In the genomic region with DNA sequence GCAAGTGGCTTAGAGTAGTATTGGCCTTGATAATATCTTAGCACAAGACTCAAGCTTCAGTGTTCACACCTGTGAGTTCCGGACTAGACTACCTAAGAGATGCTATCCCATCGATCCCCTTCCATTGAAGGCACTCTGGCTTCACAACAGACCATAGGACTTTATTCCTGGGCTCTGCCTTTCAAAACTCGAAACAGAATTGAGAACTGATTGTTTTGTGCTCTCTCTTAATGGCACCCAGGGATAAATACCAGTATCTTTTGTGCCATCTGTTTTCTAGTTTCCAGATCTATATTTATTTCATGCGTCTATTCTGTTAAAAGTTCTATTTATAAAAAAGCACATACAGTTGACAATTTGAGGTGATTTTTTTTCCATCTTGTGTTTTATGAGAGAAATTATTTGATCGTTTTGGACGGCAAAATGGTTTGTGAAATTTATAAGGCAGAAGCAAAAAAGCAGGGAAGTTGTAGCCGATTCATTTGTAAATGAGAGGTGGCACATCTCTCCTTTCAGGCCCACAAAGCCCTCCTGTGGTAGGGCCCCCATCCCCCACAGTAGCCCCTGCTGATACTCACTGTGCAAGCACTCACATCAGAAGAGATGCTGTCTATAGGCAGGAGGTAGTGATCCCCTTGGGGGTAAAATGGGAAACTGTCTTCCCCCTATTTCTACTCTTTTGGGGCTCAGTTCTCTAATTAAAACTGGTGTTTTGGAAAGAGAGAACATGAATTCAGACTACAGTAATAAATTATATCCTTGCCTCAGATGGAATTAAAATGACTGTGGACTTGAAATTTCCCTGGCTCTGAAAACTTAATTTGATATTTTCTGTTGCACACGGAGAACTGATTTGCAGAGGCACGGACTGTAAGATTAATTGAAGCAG, we compare ENCODE assay signal across 13 mouse cellular contexts. TPM values are rescaled to one million over a fixed set of nuclear protein-coding genes. Genes with fewer than 3 reads are reported as not detected.
DNase-seq lines count a peak whose midpoint lies in the region; ATAC-seq lines count a peak whose summit lies in the region.
"Had no signal": no experiment of that assay in that cellular context is flagged by ENCODE, and none has a peak within 500 bp of the region (broad histone marks: within the 10 kb centered on the region; RNA-seq: fewer than 3 reads in every experiment).

No protein-coding gene starts in this region.

- 32% methylated on average over 9 of the region's 9 CpGs for WGBS in limb, embryonic 13.5 days
- WGBS in limb, embryonic 10.5 days = 26% methylated on average over 9 of the region's 9 CpGs
- 20% methylated on average over 9 of the region's 9 CpGs for WGBS in embryonic facial prominence, embryonic 10.5 days
- WGBS in hindbrain, embryonic 12.5 days = 16% methylated on average over 9 of the region's 9 CpGs
- WGBS in neural tube, embryonic 13.5 days = 12% methylated on average over 9 of the region's 9 CpGs

- H3K9me3 ChIP-seq in limb, embryonic 13.5 days = no peaks in the 10 kb centered on the region
- H3K9me3 ChIP-seq in limb, embryonic 10.5 days (replicated peaks) = no peaks in the 10 kb centered on the region
- H3K9me3 ChIP-seq in embryonic facial prominence, embryonic 10.5 days = no peaks in the 10 kb centered on the region
- no peaks in the 10 kb centered on the region for H3K9me3 ChIP-seq in hindbrain, embryonic 12.5 days (replicated peaks)
- H3K9me3 ChIP-seq in neural tube, embryonic 13.5 days = no peaks in the 10 kb centered on the region
- H3K9me3 ChIP-seq: embryonic facial prominence, embryonic 15.5 days had no signal

- no peak overlapping the region for H3K4me3 ChIP-seq in limb, embryonic 13.5 days
- H3K4me3 ChIP-seq in limb, embryonic 10.5 days = no peak overlapping the region
- no peak overlapping the region for H3K4me3 ChIP-seq in embryonic facial prominence, embryonic 10.5 days
- no peak overlapping the region for H3K4me3 ChIP-seq in hindbrain, embryonic 12.5 days
- H3K4me3 ChIP-seq in neural tube, embryonic 13.5 days = no peak overlapping the region
- H3K4me3 ChIP-seq: embryonic facial prominence, embryonic 15.5 days; myocyte had no signal

- H3K4me2 ChIP-seq in limb, embryonic 13.5 days (replicated peaks) = peak overlapping the region; percentile 45; the same call in 1 of the 2 replicates
- peak overlapping the region; percentile 38 for H3K4me2 ChIP-seq in hindbrain, embryonic 12.5 days (replicated peaks)
- peak overlapping the region; percentile 37 for H3K4me2 ChIP-seq in neural tube, embryonic 13.5 days
- H3K4me2 ChIP-seq: embryonic facial prominence, embryonic 15.5 days had no signal

- no peak overlapping the region for H3K27ac ChIP-seq in limb, embryonic 13.5 days
- no peak overlapping the region for H3K27ac ChIP-seq in limb, embryonic 10.5 days
- H3K27ac ChIP-seq in embryonic facial prominence, embryonic 10.5 days (replicated peaks) = no peak overlapping the region
- H3K27ac ChIP-seq in hindbrain, embryonic 12.5 days = peak overlapping the region; percentile 30; the same call in 1 of the 2 replicates
- H3K27ac ChIP-seq in neural tube, embryonic 13.5 days (replicated peaks) = peak overlapping the region; percentile 65
- H3K27ac ChIP-seq: embryonic facial prominence, embryonic 15.5 days had no signal

- no peak overlapping the region for H3K9ac ChIP-seq in limb, embryonic 13.5 days
- no peak overlapping the region for H3K9ac ChIP-seq in hindbrain, embryonic 12.5 days
- H3K9ac ChIP-seq in neural tube, embryonic 13.5 days = no peak overlapping the region
- H3K9ac ChIP-seq: embryonic facial prominence, embryonic 15.5 days had no signal

- 0 out of 2 replicates have a peak, but pooled peaks cover 10% of the 10 kb centered on the region for H3K27me3 ChIP-seq in limb, embryonic 13.5 days
- 0 out of 2 replicates have a peak, but pooled peaks cover 12% of the 10 kb centered on the region for H3K27me3 ChIP-seq in limb, embryonic 10.5 days (ENCODE audit: low read depth, poor library complexity, severe bottlenecking)
- peaks cover 5% of the 10 kb centered on the region; the same call in 1 of the 2 replicates for H3K27me3 ChIP-seq in embryonic facial prominence, embryonic 10.5 days (replicated peaks; ENCODE audit: low read depth, poor library complexity, severe bottlenecking)
- H3K27me3 ChIP-seq in hindbrain, embryonic 12.5 days = no peaks in the 10 kb centered on the region
- H3K27me3 ChIP-seq in neural tube, embryonic 13.5 days = no peaks in the 10 kb centered on the region
- H3K27me3 ChIP-seq: embryonic facial prominence, embryonic 15.5 days had no signal

- DNase-seq in limb, embryonic 10.5 days (ENCODE audit: low spot score) = no peak
- DNase-seq in embryonic facial prominence, embryonic 10.5 days (ENCODE audit: low spot score) = peak; percentile 18
- no peak for DNase-seq in cerebellum, adult 9-11 months
- no peak for DNase-seq in left cerebral cortex, adult 9 months (ENCODE audit: low spot score in 2 of 2)
- DNase-seq: gastrocnemius, postnatal 10 days; kidney, adult 2 months; right cerebral cortex, postnatal 25 days had no signal

- no peaks in the 10 kb centered on the region for H3K36me3 ChIP-seq in limb, embryonic 13.5 days
- no peaks in the 10 kb centered on the region for H3K36me3 ChIP-seq in limb, embryonic 10.5 days
- no peaks in the 10 kb centered on the region for H3K36me3 ChIP-seq in embryonic facial prominence, embryonic 10.5 days (replicated peaks)
- H3K36me3 ChIP-seq in hindbrain, embryonic 12.5 days = no peaks in the 10 kb centered on the region
- no peaks in the 10 kb centered on the region for H3K36me3 ChIP-seq in neural tube, embryonic 13.5 days
- H3K36me3 ChIP-seq: embryonic facial prominence, embryonic 15.5 days had no signal

- H3K4me1 ChIP-seq in limb, embryonic 13.5 days = peaks cover 12% of the 10 kb centered on the region; the same call in 1 of the 2 replicates
- peaks cover 20% of the 10 kb centered on the region for H3K4me1 ChIP-seq in limb, embryonic 10.5 days
- peaks cover 38% of the 10 kb centered on the region for H3K4me1 ChIP-seq in embryonic facial prominence, embryonic 10.5 days
- peaks cover 31% of the 10 kb centered on the region for H3K4me1 ChIP-seq in hindbrain, embryonic 12.5 days
- H3K4me1 ChIP-seq in neural tube, embryonic 13.5 days (replicated peaks) = peaks cover 42% of the 10 kb centered on the region
- H3K4me1 ChIP-seq: embryonic facial prominence, embryonic 15.5 days had no signal

- ATAC-seq in limb, embryonic 13.5 days (ENCODE audit: low FRiP score, low read depth) = no peak
- peak; percentile 82 for ATAC-seq in hindbrain, embryonic 12.5 days (ENCODE audit: low FRiP score)
- peak; percentile 78 for ATAC-seq in neural tube, embryonic 13.5 days (ENCODE audit: low read depth)
- no peak for ATAC-seq in granulocyte monocyte progenitor cell, adult 5-6 weeks (replicated peaks; ENCODE audit: poor library complexity, severe bottlenecking)

RNA-seq across cellular contexts. Expression of a gene that starts 53.6 kb away (rescaled TPM):
- polyA plus RNA-seq in limb, embryonic 13.5 days (2015; fragmentation: Nextera tagmentation; extraction: Ambion mirVana) = 4.7 and 7.5 TPM in 2 replicates
- polyA plus RNA-seq in limb, embryonic 10.5 days (2016; fragmentation: Nextera tagmentation; extraction: Ambion mirVana) = 0.41 and 2.6 TPM in 2 replicates
- 2.0 and 2.8 TPM in 2 replicates for polyA plus RNA-seq in embryonic facial prominence, embryonic 10.5 days (2016; fragmentation: Nextera tagmentation; extraction: Ambion mirVana)
- polyA plus RNA-seq in hindbrain, embryonic 12.5 days (2016; fragmentation: Nextera tagmentation; extraction: Ambion mirVana) = 4.9 and 5.1 TPM in 2 replicates
- 5.4 and 7.2 TPM in 2 replicates for polyA plus RNA-seq in neural tube, embryonic 13.5 days (2015; fragmentation: Nextera tagmentation; extraction: Ambion mirVana)
- not detected in 2 replicates for total RNA-seq in granulocyte monocyte progenitor cell, adult 5-6 weeks (2014; fragmentation: Nextera tagmentation)
- not detected in 2 replicates for total RNA-seq in granulocyte monocyte progenitor cell, adult 5-6 weeks (2017)
- polyA plus RNA-seq: myocyte had no signal

Comparison
In these comparisons a context has a peak if more than half of its experiments do, and no peak if none do; other contexts are left out.
1. ATAC-seq: peak in hindbrain, embryonic 12.5 days (single experiment) and neural tube, embryonic 13.5 days (single experiment); none in limb, embryonic 13.5 days (single experiment) and granulocyte monocyte progenitor cell, adult 5-6 weeks (single experiment).
2. H3K27ac ChIP-seq: peak in hindbrain, embryonic 12.5 days (single experiment) and neural tube, embryonic 13.5 days (single experiment); none in limb, embryonic 13.5 days (single experiment), limb, embryonic 10.5 days (single experiment) and embryonic facial prominence, embryonic 10.5 days (single experiment).
3. Peak in every context shown above with its lines, with median percentiles within 50 percentile points of each other: H3K4me2 ChIP-seq.